ENCODE assay signal across 13 mouse cellular contexts in genomic region chr4:33549606-33550005, GRCm38 (mm10).
A peak's percentile ranks its signal among the peaks of the same experiment; 100 is the strongest.
DNase-seq lines count a peak whose midpoint lies in the region; ATAC-seq lines count a peak whose summit lies in the region.
"Had no signal": no experiment of that assay in that cellular context is flagged by ENCODE, and none has a peak within 500 bp of the region (broad histone marks: within the 10 kb centered on the region; RNA-seq: fewer than 3 reads in every experiment).

No protein-coding gene starts in this region.

- H3K4me1 ChIP-seq in hindbrain, embryonic 12.5 days: peaks cover 28% of the 10 kb centered on the region
- peaks cover 15% of the 10 kb centered on the region for H3K4me1 ChIP-seq in hindbrain, embryonic 16.5 days (ENCODE audit: control insufficient read depth, insufficient read depth, low read depth, low read length)
- H3K4me1 ChIP-seq in embryonic facial prominence, embryonic 10.5 days: peaks cover 28% of the 10 kb centered on the region
- H3K4me1 ChIP-seq in forebrain, embryonic 14.5 days (ENCODE audit: control insufficient read depth, insufficient read depth, low read length): peaks cover 23% of the 10 kb centered on the region
- peaks cover 14% of the 10 kb centered on the region for H3K4me1 ChIP-seq in midbrain, embryonic 15.5 days
- H3K4me1 ChIP-seq: embryonic facial prominence, embryonic 12.5 days; heart, embryonic 15.5 days; liver, embryonic 12.5 days had no signal

- intact Hi-C loops in left cerebral cortex, postnatal 14 days (cut with DNase I): no loop called here

- peak; percentile 33 for ATAC-seq in hindbrain, embryonic 12.5 days (ENCODE audit: low FRiP score)
- no peak for ATAC-seq in hindbrain, embryonic 16.5 days
- peak; percentile 52 for ATAC-seq in forebrain, embryonic 14.5 days
- 0 out of 2 replicates have a peak, but pooled peaks have one; percentile 29 for ATAC-seq in midbrain, embryonic 15.5 days (replicated peaks)
- ATAC-seq: liver, embryonic 12.5 days had no signal

- H3K9me3 ChIP-seq in hindbrain, embryonic 12.5 days (replicated peaks): no peaks in the 10 kb centered on the region
- H3K9me3 ChIP-seq in hindbrain, embryonic 16.5 days (ENCODE audit: control insufficient read depth, low read length): no peaks in the 10 kb centered on the region
- H3K9me3 ChIP-seq in embryonic facial prominence, embryonic 10.5 days: no peaks in the 10 kb centered on the region
- no peaks in the 10 kb centered on the region for H3K9me3 ChIP-seq in forebrain, embryonic 14.5 days (replicated peaks; ENCODE audit: control insufficient read depth, low read length)
- H3K9me3 ChIP-seq in midbrain, embryonic 15.5 days: no peaks in the 10 kb centered on the region
- H3K9me3 ChIP-seq: embryonic facial prominence, embryonic 12.5 days; heart, embryonic 15.5 days; liver, embryonic 12.5 days had no signal

- 38% methylated on average over 5 of the region's 5 CpGs for WGBS in hindbrain, embryonic 12.5 days
- WGBS in hindbrain, embryonic 16.5 days: 29% methylated on average over 5 of the region's 5 CpGs
- 45% methylated on average over 5 of the region's 5 CpGs for WGBS in embryonic facial prominence, embryonic 10.5 days
- WGBS in forebrain, embryonic 14.5 days: 27% methylated on average over 5 of the region's 5 CpGs
- WGBS in midbrain, embryonic 15.5 days: 32% methylated on average over 5 of the region's 5 CpGs

- no peaks in the 10 kb centered on the region for H3K36me3 ChIP-seq in hindbrain, embryonic 12.5 days
- H3K36me3 ChIP-seq in hindbrain, embryonic 16.5 days (ENCODE audit: control insufficient read depth, insufficient read depth, low read length): no peaks in the 10 kb centered on the region
- H3K36me3 ChIP-seq in embryonic facial prominence, embryonic 10.5 days (replicated peaks): no peaks in the 10 kb centered on the region
- H3K36me3 ChIP-seq in forebrain, embryonic 14.5 days (ENCODE audit: control insufficient read depth, insufficient read depth, low read length): no peaks in the 10 kb centered on the region
- no peaks in the 10 kb centered on the region for H3K36me3 ChIP-seq in midbrain, embryonic 15.5 days (replicated peaks)
- H3K36me3 ChIP-seq: embryonic facial prominence, embryonic 12.5 days; heart, embryonic 15.5 days; liver, embryonic 12.5 days had no signal

- no peak overlapping the region for H3K27ac ChIP-seq in hindbrain, embryonic 12.5 days
- H3K27ac ChIP-seq in hindbrain, embryonic 16.5 days (ENCODE audit: low read depth, low read length): no peak overlapping the region
- H3K27ac ChIP-seq in embryonic facial prominence, embryonic 10.5 days (replicated peaks): peak overlapping the region; percentile 41; the same call in 1 of the 2 replicates
- no peak overlapping the region for H3K27ac ChIP-seq in forebrain, embryonic 14.5 days (ENCODE audit: low read depth, low read length)
- no peak overlapping the region for H3K27ac ChIP-seq in midbrain, embryonic 15.5 days
- H3K27ac ChIP-seq: embryonic facial prominence, embryonic 12.5 days; heart, embryonic 15.5 days; liver, embryonic 12.5 days had no signal

- no peak overlapping the region for H3K4me2 ChIP-seq in hindbrain, embryonic 12.5 days (replicated peaks)
- H3K4me2 ChIP-seq in hindbrain, embryonic 16.5 days (ENCODE audit: low read length): no peak overlapping the region
- no peak overlapping the region for H3K4me2 ChIP-seq in forebrain, embryonic 14.5 days (ENCODE audit: low read length)
- H3K4me2 ChIP-seq in midbrain, embryonic 15.5 days: no peak overlapping the region
- H3K4me2 ChIP-seq: embryonic facial prominence, embryonic 12.5 days; heart, embryonic 15.5 days; liver, embryonic 12.5 days had no signal

- DNase-seq in embryonic facial prominence, embryonic 10.5 days (ENCODE audit: low spot score): no peak
- peak; percentile 53 for DNase-seq in forebrain, embryonic 14.5 days (ENCODE audit: low spot score)
- DNase-seq in kidney, adult 18-20 months: no peak
- no peak for DNase-seq in left cerebral cortex, postnatal 14 days (ENCODE audit: low spot score in 2 of 2)
- DNase-seq: cerebellum, adult 2 months; gastrocnemius, postnatal 10 days; kidney, postnatal 10 days had no signal

- 0 out of 2 replicates have a peak overlapping the region, but pooled peaks have one; percentile 18 for H3K9ac ChIP-seq in hindbrain, embryonic 12.5 days
- H3K9ac ChIP-seq in hindbrain, embryonic 16.5 days (ENCODE audit: low read depth, low read length): no peak overlapping the region
- no peak overlapping the region for H3K9ac ChIP-seq in forebrain, embryonic 14.5 days (ENCODE audit: low read length)
- no peak overlapping the region for H3K9ac ChIP-seq in midbrain, embryonic 15.5 days
- H3K9ac ChIP-seq: embryonic facial prominence, embryonic 12.5 days; heart, embryonic 15.5 days; liver, embryonic 12.5 days had no signal

- peaks cover 11% of the 10 kb centered on the region; the same call in 1 of the 2 replicates for H3K27me3 ChIP-seq in hindbrain, embryonic 12.5 days
- peaks cover 2% of the 10 kb centered on the region; the same call in 1 of the 2 replicates for H3K27me3 ChIP-seq in hindbrain, embryonic 16.5 days (replicated peaks; ENCODE audit: control insufficient read depth, insufficient read depth, low read length)
- H3K27me3 ChIP-seq in embryonic facial prominence, embryonic 10.5 days (replicated peaks; ENCODE audit: low read depth, poor library complexity, severe bottlenecking): peaks cover 10% of the 10 kb centered on the region; the same call in 1 of the 2 replicates
- H3K27me3 ChIP-seq in forebrain, embryonic 14.5 days (replicated peaks; ENCODE audit: control insufficient read depth, insufficient read depth, low read length): no peaks in the 10 kb centered on the region
- H3K27me3 ChIP-seq in midbrain, embryonic 15.5 days (replicated peaks): no peaks in the 10 kb centered on the region
- H3K27me3 ChIP-seq: embryonic facial prominence, embryonic 12.5 days had no signal

- no peak overlapping the region for H3K4me3 ChIP-seq in hindbrain, embryonic 12.5 days
- no peak overlapping the region for H3K4me3 ChIP-seq in hindbrain, embryonic 16.5 days (ENCODE audit: low read length)
- H3K4me3 ChIP-seq in embryonic facial prominence, embryonic 10.5 days: no peak overlapping the region
- H3K4me3 ChIP-seq in forebrain, embryonic 14.5 days (ENCODE audit: low read depth, low read length): no peak overlapping the region
- no peak overlapping the region for H3K4me3 ChIP-seq in midbrain, embryonic 15.5 days
- H3K4me3 ChIP-seq: embryonic facial prominence, embryonic 12.5 days; heart, embryonic 15.5 days; liver, embryonic 12.5 days had no signal
